Mouse (Mus musculus) embryo, embryonic 11.5 days (tissue): Measurements from ENCODE around the gene Zcchc24.
A peak's percentile ranks its signal among the peaks of the same experiment; 100 is the strongest.

Experiments used
- DNase-seq: peaks from one replicate; pipeline ENCODE4 v3.0.0-alpha.2; 2012; ENCODE audit warnings: low read depth, low spot score

Gene Zcchc24

GRCm38 (mm10) chr14:25747996-25748756 is 20.7 kb downstream of the Zcchc24 start:
- DNase-seq: no peak

GRCm38 (mm10) chr14:25746971-25747945 is 21.6 kb downstream of the Zcchc24 start:
- DNase-seq: no peak

GRCm38 (mm10) chr14:25746371-25746770 is 22.5 kb downstream of the Zcchc24 start:
- no peak for DNase-seq

GRCm38 (mm10) chr14:25745365-25746184 is 23.3 kb downstream of the Zcchc24 start:
- no peak for DNase-seq

GRCm38 (mm10) chr14:25742943-25743342 is 25.9 kb downstream of the Zcchc24 start:
- no peak for DNase-seq

GRCm38 (mm10) chr14:25741840-25742367 is 26.9 kb downstream of the Zcchc24 start:
- no peak for DNase-seq

GRCm38 (mm10) chr14:25741211-25741610 is 27.6 kb downstream of the Zcchc24 start:
- DNase-seq: no peak

GRCm38 (mm10) chr14:25739957-25740565 is 28.8 kb downstream of the Zcchc24 start:
- no peak for DNase-seq

- no peak for DNase-seq
Observed at GRCm38 (mm10) chr14:25738591-25739001, 30.2 kb downstream of the Zcchc24 start.

GRCm38 (mm10) chr14:25736589-25736988 is 32.2 kb downstream of the Zcchc24 start:
- DNase-seq: no peak

- no peak for DNase-seq
Observed at GRCm38 (mm10) chr14:25736140-25736539, 32.7 kb downstream of the Zcchc24 start.

- no peak for DNase-seq
Observed at GRCm38 (mm10) chr14:25734736-25735716, 33.8 kb downstream of the Zcchc24 start.

- DNase-seq: no peak
Observed at GRCm38 (mm10) chr14:25727149-25727510, 41.7 kb downstream of the Zcchc24 start.

GRCm38 (mm10) chr14:25726226-25727148 is 42.4 kb downstream of the Zcchc24 start:
- peak; percentile 58 for DNase-seq

GRCm38 (mm10) chr14:25725690-25726089 is 43.1 kb downstream of the Zcchc24 start:
- DNase-seq: no peak

- DNase-seq: no peak
Observed at GRCm38 (mm10) chr14:25725032-25725497, 43.8 kb downstream of the Zcchc24 start.

GRCm38 (mm10) chr14:25720962-25721707 is 47.7 kb downstream of the Zcchc24 start:
- DNase-seq: no peak

GRCm38 (mm10) chr14:25719371-25719770 is 49.5 kb downstream of the Zcchc24 start:
- no peak for DNase-seq
